Mouse (Mus musculus): Measurements from ENCODE around the gene Fam208b. TPM values are rescaled to one million over a fixed set of nuclear protein-coding genes. Genes with fewer than 3 reads are reported as not detected.
"Not testable (repeated sequence)": the region's sequence is repeated elsewhere in the genome, so short reads cannot be mapped to it uniquely, and the experiment has no call there.

Fam208b gene
- polyA plus RNA-seq, 1 experiment: 16.5 TPM

DNA sequence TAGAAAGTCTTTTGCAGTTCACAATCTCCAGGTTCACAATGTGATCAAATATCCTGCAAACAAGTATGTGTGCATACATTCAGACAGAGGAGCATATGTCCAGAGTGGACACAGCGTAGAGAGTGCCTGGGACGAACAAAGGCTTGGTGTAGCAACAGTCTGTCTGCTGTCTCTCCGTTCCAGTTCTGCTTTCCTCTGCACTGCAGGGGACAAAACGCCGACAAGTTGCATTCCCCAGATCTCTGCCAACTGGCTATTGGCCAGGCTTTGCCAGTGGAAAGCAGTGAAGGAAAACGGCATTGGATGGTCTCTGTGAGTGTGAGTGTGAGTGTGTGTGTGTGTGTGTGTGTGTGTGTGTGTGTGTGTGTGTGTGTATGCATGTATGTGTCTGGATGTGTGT is 87.4 kb downstream of the Fam208b start:
- no peak for DNase-seq (ENCODE audit: extremely low spot score in 1 of 2, low spot score in 1 of 2)

- DNase-seq (ENCODE audit: extremely low spot score in 1 of 2, low spot score in 1 of 2): not testable (repeated sequence)
Observed at GRCm38 (mm10) chr13:3519994-3520393, 90.9 kb downstream of the Fam208b start.

DNA sequence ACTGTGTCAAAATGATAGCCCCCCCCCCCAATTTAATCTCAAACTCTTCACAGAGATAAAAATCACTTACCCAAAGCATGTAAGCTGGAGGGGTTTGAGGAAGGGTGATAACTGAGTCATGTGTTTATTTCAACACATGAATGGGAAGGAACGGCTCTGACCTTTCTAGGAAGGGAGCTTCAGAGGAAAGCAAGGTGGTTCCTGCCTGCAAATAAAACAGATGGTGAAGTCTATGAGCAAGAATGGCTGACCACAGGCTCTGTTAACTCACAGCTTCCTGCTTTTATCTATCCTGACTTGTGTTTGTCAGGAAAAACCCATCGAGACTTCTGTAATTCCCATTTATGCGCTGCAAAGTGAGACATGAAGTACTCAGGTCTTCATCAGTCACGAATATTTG is 91.6 kb downstream of the Fam208b start:
- DNase-seq (ENCODE audit: extremely low spot score in 1 of 2, low spot score in 1 of 2): not testable (repeated sequence)

Other genes with a start within 250 kb of the Fam208b start
- 201 and 228 TPM in 2 replicates for gene Gdi2, start 73.0 kb downstream of the Fam208b start, polyA plus RNA-seq (2012; rRNA removed)
- gene Asb13, start 22.9 kb upstream of the Fam208b start, polyA plus RNA-seq (2012; rRNA removed): 33.1 and 36.6 TPM in 2 replicates
- gene Calml3, start 193.2 kb upstream of the Fam208b start, polyA plus RNA-seq (2012; rRNA removed): not detected in 2 replicates
- not detected in 2 replicates for gene Calm4, start 226.6 kb upstream of the Fam208b start, polyA plus RNA-seq (2012; rRNA removed)
- gene Calm5, start 243.1 kb upstream of the Fam208b start, polyA plus RNA-seq (2012; rRNA removed): not detected in 2 replicates